Comparison of ENCODE assay signal across 8 mouse cellular contexts in the genomic region with DNA sequence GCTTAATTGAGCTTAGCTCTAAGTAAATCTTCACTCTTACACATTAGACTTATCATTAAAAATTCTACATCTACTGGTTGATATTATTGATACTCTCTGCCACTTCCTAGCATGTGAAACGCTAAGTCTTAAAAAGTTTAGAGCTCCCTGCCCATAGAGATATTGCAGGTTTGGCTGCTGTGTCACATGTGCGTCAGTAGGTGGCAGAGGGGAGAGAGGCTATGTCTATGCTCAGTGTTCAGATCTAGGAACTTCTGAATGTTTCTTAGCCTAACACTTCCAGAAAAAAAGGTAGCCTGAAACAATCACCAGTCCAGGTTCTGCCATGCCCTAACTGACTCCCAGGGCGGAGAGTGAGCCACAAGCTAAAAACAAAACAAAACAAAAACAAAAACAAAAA.
DNase-seq lines count a peak whose midpoint lies in the region; ATAC-seq and TF ChIP-seq lines count a peak whose summit lies in the region.
"Had no signal": no experiment of that assay in that cellular context is flagged by ENCODE, and none has a peak within 500 bp of the region (broad histone marks: within the 10 kb centered on the region; RNA-seq: fewer than 3 reads in every experiment).

No protein-coding gene starts in this region.

- H3K4me1 ChIP-seq in kidney, adult 2 months (ENCODE audit: control insufficient read depth, insufficient read depth, low read length): no peaks in the 10 kb centered on the region
- no peaks in the 10 kb centered on the region for H3K4me1 ChIP-seq in embryonic facial prominence, embryonic 14.5 days (ENCODE audit: control insufficient read depth, insufficient read depth, low read length)
- H3K4me1 ChIP-seq: embryonic facial prominence, embryonic 13.5 days had no signal

- H3K4me2 ChIP-seq in embryonic facial prominence, embryonic 14.5 days (ENCODE audit: low read depth, low read length): no peak overlapping the region
- H3K4me2 ChIP-seq: embryonic facial prominence, embryonic 13.5 days had no signal

- TF ChIP-seq CTCF in kidney, adult 2 months (conservative IDR thresholded peaks at IDR 0.05; ENCODE audit: insufficient read depth, insufficient read length, low read depth, low read length): peak; percentile 61

- no peaks in the 10 kb centered on the region for H3K27me3 ChIP-seq in kidney, adult 2 months (replicated peaks; ENCODE audit: control insufficient read depth, insufficient read depth, low read length)
- H3K27me3 ChIP-seq in embryonic facial prominence, embryonic 14.5 days (replicated peaks; ENCODE audit: control insufficient read depth, insufficient read depth, low read length): no peaks in the 10 kb centered on the region
- H3K27me3 ChIP-seq: embryonic facial prominence, embryonic 13.5 days had no signal

- H3K27ac ChIP-seq in kidney, adult 2 months (ENCODE audit: insufficient read depth, low read depth, low read length): no peak overlapping the region
- H3K27ac ChIP-seq in embryonic facial prominence, embryonic 14.5 days (replicated peaks; ENCODE audit: low read depth, low read length): no peak overlapping the region
- H3K27ac ChIP-seq: embryonic facial prominence, embryonic 13.5 days had no signal

- no peak for ATAC-seq in embryonic facial prominence, embryonic 14.5 days (ENCODE audit: low read depth)

- no peak for TF ChIP-seq POLR2A in kidney, adult 2 months (IDR thresholded peaks at IDR 0.05; ENCODE audit: low read depth, low read length)

- peak; percentile 17 for DNase-seq in kidney, adult 2 months
- DNase-seq in kidney, adult 18-20 months: no peak
- DNase-seq in thymus, postnatal 4 days: peak; percentile 15
- no peak for DNase-seq in thymus, adult 18-20 months
- peak; percentile 18 for DNase-seq in embryonic facial prominence, embryonic 14.5 days (ENCODE audit: low spot score)
- DNase-seq in testis, postnatal 10 days (ENCODE audit: low spot score): no peak
- no peak for DNase-seq in T-cell, adult 2 months (ENCODE audit: low spot score)

- no peak overlapping the region for H3K9ac ChIP-seq in embryonic facial prominence, embryonic 14.5 days (ENCODE audit: low read depth, low read length)
- H3K9ac ChIP-seq: embryonic facial prominence, embryonic 13.5 days had no signal

- H3K9me3 ChIP-seq in embryonic facial prominence, embryonic 14.5 days (ENCODE audit: control insufficient read depth, low read length): no peaks in the 10 kb centered on the region
- H3K9me3 ChIP-seq: embryonic facial prominence, embryonic 13.5 days had no signal

- no peak overlapping the region for H3K4me3 ChIP-seq in kidney, adult 2 months (ENCODE audit: insufficient read depth, low read depth, low read length)
- H3K4me3 ChIP-seq in embryonic facial prominence, embryonic 14.5 days (ENCODE audit: low read depth, low read length): no peak overlapping the region
- H3K4me3 ChIP-seq: embryonic facial prominence, embryonic 13.5 days had no signal

- no peaks in the 10 kb centered on the region for H3K36me3 ChIP-seq in kidney, adult 2 months (ENCODE audit: control insufficient read depth, insufficient read depth, low read length)
- no peaks in the 10 kb centered on the region for H3K36me3 ChIP-seq in embryonic facial prominence, embryonic 14.5 days (ENCODE audit: control insufficient read depth, insufficient read depth, low read length)
- H3K36me3 ChIP-seq: embryonic facial prominence, embryonic 13.5 days had no signal

- 54% methylated on average over 3 of the region's 3 CpGs for WGBS in kidney, adult 2 months
- WGBS in embryonic facial prominence, embryonic 14.5 days: 54% methylated on average over 3 of the region's 3 CpGs

Comparison
In these comparisons a context has a peak if more than half of its experiments do, and no peak if none do; other contexts are left out.
1. DNase-seq: peak in kidney, adult 2 months (single experiment), thymus, postnatal 4 days (single experiment) and embryonic facial prominence, embryonic 14.5 days (single experiment); none in kidney, adult 18-20 months (single experiment), thymus, adult 18-20 months (0 of 2), testis, postnatal 10 days (single experiment) and T-cell, adult 2 months (single experiment).